Mouse (Mus musculus): Measurements from ENCODE around the gene Arpc3.
A peak's percentile ranks its signal among the peaks of the same experiment; 100 is the strongest.

Arpc3 gene

GRCm38 (mm10) chr5:122390671-122391070 lies 1.0 kb upstream of the Arpc3 start:
- no peak for DNase-seq (ENCODE audit: low read depth, low spot score)
- Histone ChIP-seq H3K36me3 (ENCODE audit: control insufficient read depth, insufficient read depth, low read length, poor library complexity, severe bottlenecking) (no peaks in the 10 kb centered on the region), H3K27me3 (ENCODE audit: control insufficient read depth, insufficient read depth, low read length, poor library complexity, severe bottlenecking) (no peaks in the 10 kb centered on the region)

- Histone ChIP-seq H3K27me3 (ENCODE audit: control insufficient read depth, insufficient read depth, low read length, poor library complexity, severe bottlenecking) (no peaks in the 10 kb centered on the region), H3K36me3 (ENCODE audit: control insufficient read depth, insufficient read depth, low read length, poor library complexity, severe bottlenecking) (no peaks in the 10 kb centered on the region)
- no peak for DNase-seq (ENCODE audit: low read depth, low spot score)
These were observed 396 bp upstream of the Arpc3 start for GRCm38 (mm10) chr5:122391178-122391785.

GRCm38 (mm10) chr5:122392227-122393004 lies 738 bp downstream of the Arpc3 start:
- no peaks in the 10 kb centered on the region for H3K27me3 ChIP-seq (ENCODE audit: control insufficient read depth, insufficient read depth, low read length, poor library complexity, severe bottlenecking)
- H3K36me3 ChIP-seq (ENCODE audit: control insufficient read depth, insufficient read depth, low read length, poor library complexity, severe bottlenecking) = no peaks in the 10 kb centered on the region
- peak; percentile 64 for DNase-seq (ENCODE audit: low read depth, low spot score)

- Histone ChIP-seq H3K36me3 (ENCODE audit: control insufficient read depth, insufficient read depth, low read length, poor library complexity, severe bottlenecking) (peaks cover 2% of the 10 kb centered on the region; the same call in 1 of the 2 replicates), H3K27me3 (ENCODE audit: control insufficient read depth, insufficient read depth, low read length, poor library complexity, severe bottlenecking) (no peaks in the 10 kb centered on the region)
- peak; percentile 89 for DNase-seq (ENCODE audit: low read depth, low spot score)
These were observed 2.2 kb downstream of the Arpc3 start for GRCm38 (mm10) chr5:122393887-122394286.

- Histone ChIP-seq H3K36me3 (ENCODE audit: control insufficient read depth, insufficient read depth, low read length, poor library complexity, severe bottlenecking) (peaks cover 2% of the 10 kb centered on the region; the same call in 1 of the 2 replicates), H3K27me3 (ENCODE audit: control insufficient read depth, insufficient read depth, low read length, poor library complexity, severe bottlenecking) (no peaks in the 10 kb centered on the region)
- DNase-seq (ENCODE audit: low read depth, low spot score) = no peak
These were observed 5.1 kb downstream of the Arpc3 start for GRCm38 (mm10) chr5:122396791-122397190.

- Histone ChIP-seq H3K27me3 (ENCODE audit: control insufficient read depth, insufficient read depth, low read length, poor library complexity, severe bottlenecking) (no peaks in the 10 kb centered on the region), H3K36me3 (ENCODE audit: control insufficient read depth, insufficient read depth, low read length, poor library complexity, severe bottlenecking) (peaks cover 2% of the 10 kb centered on the region; the same call in 1 of the 2 replicates)
- peak; percentile 66 for DNase-seq (ENCODE audit: low read depth, low spot score)
These were observed 5.8 kb downstream of the Arpc3 start for GRCm38 (mm10) chr5:122397495-122397894.

- peaks cover 14% of the 10 kb centered on the region; the same call in 1 of the 2 replicates for H3K36me3 ChIP-seq (ENCODE audit: control insufficient read depth, insufficient read depth, low read length, poor library complexity, severe bottlenecking)
- no peaks in the 10 kb centered on the region for H3K27me3 ChIP-seq (ENCODE audit: control insufficient read depth, insufficient read depth, low read length, poor library complexity, severe bottlenecking)
- DNase-seq (ENCODE audit: low read depth, low spot score) = no peak
These were observed 8.2 kb downstream of the Arpc3 start for GRCm38 (mm10) chr5:122399871-122400270.

- Histone ChIP-seq H3K36me3 (ENCODE audit: control insufficient read depth, insufficient read depth, low read length, poor library complexity, severe bottlenecking) (peaks cover 17% of the 10 kb centered on the region; the same call in 1 of the 2 replicates), H3K27me3 (ENCODE audit: control insufficient read depth, insufficient read depth, low read length, poor library complexity, severe bottlenecking) (no peaks in the 10 kb centered on the region)
- no peak for DNase-seq (ENCODE audit: low read depth, low spot score)
These were observed 9.1 kb downstream of the Arpc3 start for GRCm38 (mm10) chr5:122400628-122401302.

- Histone ChIP-seq H3K27me3 (ENCODE audit: control insufficient read depth, insufficient read depth, low read length, poor library complexity, severe bottlenecking) (no peaks in the 10 kb centered on the region), H3K36me3 (ENCODE audit: control insufficient read depth, insufficient read depth, low read length, poor library complexity, severe bottlenecking) (peaks cover 17% of the 10 kb centered on the region; the same call in 1 of the 2 replicates)
- peak; percentile 67 for DNase-seq (ENCODE audit: low read depth, low spot score)
These were observed 9.6 kb downstream of the Arpc3 start for GRCm38 (mm10) chr5:122401303-122401640.

- no peaks in the 10 kb centered on the region for H3K27me3 ChIP-seq (ENCODE audit: control insufficient read depth, insufficient read depth, low read length, poor library complexity, severe bottlenecking)
- no peak for DNase-seq (ENCODE audit: low read depth, low spot score)
- peaks cover 22% of the 10 kb centered on the region for H3K36me3 ChIP-seq (ENCODE audit: control insufficient read depth, insufficient read depth, low read length, poor library complexity, severe bottlenecking)
These were observed 10.5 kb downstream of the Arpc3 start for GRCm38 (mm10) chr5:122402160-122402559.

- no peak for DNase-seq (ENCODE audit: low read depth, low spot score)
- H3K27me3 ChIP-seq (ENCODE audit: control insufficient read depth, insufficient read depth, low read length, poor library complexity, severe bottlenecking) = no peaks in the 10 kb centered on the region
- H3K36me3 ChIP-seq (ENCODE audit: control insufficient read depth, insufficient read depth, low read length, poor library complexity, severe bottlenecking) = peaks cover 22% of the 10 kb centered on the region
These were observed 11.1 kb downstream of the Arpc3 start for GRCm38 (mm10) chr5:122402772-122403171.

GRCm38 (mm10) chr5:122403362-122403761 lies 11.7 kb downstream of the Arpc3 start:
- H3K36me3 ChIP-seq (ENCODE audit: control insufficient read depth, insufficient read depth, low read length, poor library complexity, severe bottlenecking) = peaks cover 22% of the 10 kb centered on the region
- no peak for DNase-seq (ENCODE audit: low read depth, low spot score)

GRCm38 (mm10) chr5:122405537-122405936 lies 13.9 kb downstream of the Arpc3 start:
- no peak for DNase-seq (ENCODE audit: low read depth, low spot score)
- H3K36me3 ChIP-seq (ENCODE audit: control insufficient read depth, insufficient read depth, low read length, poor library complexity, severe bottlenecking) = peaks cover 26% of the 10 kb centered on the region
- H3K27me3 ChIP-seq (ENCODE audit: control insufficient read depth, insufficient read depth, low read length, poor library complexity, severe bottlenecking) = no peaks in the 10 kb centered on the region

More at GRCm38 (mm10) chr5:122403362-122403761, 11.7 kb downstream of the Arpc3 start:
- no peaks in the 10 kb centered on the region for H3K27me3 ChIP-seq (ENCODE audit: control insufficient read depth, insufficient read depth, low read length, poor library complexity, severe bottlenecking)

GRCm38 (mm10) chr5:122409692-122410645 lies 18.3 kb downstream of the Arpc3 start:
- no peak for DNase-seq (ENCODE audit: low read depth, low spot score)
- Histone ChIP-seq H3K27me3 (ENCODE audit: control insufficient read depth, insufficient read depth, low read length, poor library complexity, severe bottlenecking) (no peaks in the 10 kb centered on the region), H3K36me3 (ENCODE audit: control insufficient read depth, insufficient read depth, low read length, poor library complexity, severe bottlenecking) (peaks cover 15% of the 10 kb centered on the region)

Data from splenic B cell, adult 2 months (primary cell).